Mouse (Mus musculus) intestine, postnatal 0 days (tissue): ENCODE measurements around the gene Ptpn11. TPM values are rescaled to one million over a fixed set of nuclear protein-coding genes. Genes with fewer than 3 reads are reported as not detected.

ENCODE experiments used
- ATAC-seq: fragments of 200-750 bp; cut with Nextera tagmentation; 2 replicates; pipeline ENCODE4 v1.8.0; 2017; ENCODE audit warnings: mild to moderate bottlenecking, moderate TSS enrichment, moderate library complexity
- H3K27ac ChIP-seq: fragments of 300-500 bp; sonication (generic); 2 replicates; pipeline ENCODE4 v1.5.1; 2014; ENCODE audit warnings: mild to moderate bottlenecking, low read depth, low read length, moderate library complexity
- H3K27me3 ChIP-seq: fragments of 300-500 bp; sonication (generic); replicated peaks from 2 replicates; pipeline ENCODE4 v1.6.1; 2014; ENCODE audit warnings: low read length, mixed read lengths; ENCODE audit not compliant: control insufficient read depth, insufficient read depth
- H3K36me3 ChIP-seq: fragments of 300-500 bp; sonication (generic); 2 replicates; pipeline ENCODE4 v1.6.1; 2014; ENCODE audit warnings: mild to moderate bottlenecking, moderate library complexity; ENCODE audit not compliant: control insufficient read depth, insufficient read depth
- H3K4me1 ChIP-seq: fragments of 300-500 bp; sonication (generic); replicated peaks from 2 replicates; pipeline ENCODE4 v1.6.1; 2014; ENCODE audit warnings: antibody characterized with exemption, low read length, mixed read lengths; ENCODE audit not compliant: control insufficient read depth, insufficient read depth
- H3K4me2 ChIP-seq: fragments of 300-500 bp; sonication (generic); replicated peaks from 2 replicates; pipeline ENCODE4 v1.6.1; 2014; ENCODE audit warnings: low read depth, mild to moderate bottlenecking, moderate library complexity
- H3K4me3 ChIP-seq: fragments of 300-500 bp; sonication (generic); 2 replicates; pipeline ENCODE4 v1.5.1; 2014; ENCODE audit warnings: low read depth, low read length
- H3K9ac ChIP-seq: fragments of 300-500 bp; sonication (generic); 2 replicates; pipeline ENCODE4 v1.6.1; 2014; ENCODE audit warnings: mild to moderate bottlenecking, low read depth, low read length
- H3K9me3 ChIP-seq: fragments of 300-500 bp; sonication (generic); 2 replicates; pipeline ENCODE4 v1.6.1; 2016; ENCODE audit warnings: mixed run types; ENCODE audit not compliant: control insufficient read depth
- CTCF ChIP-seq: sonication (generic); IDR thresholded peaks from 2 replicates; pipeline ENCODE4 v1.5.1; 2016; ENCODE audit warnings: low read depth, mild to moderate bottlenecking, control low read depth, antibody characterized with exemption, moderate library complexity
- WGBS: fragments of 180-500 bp; shearing (Covaris S2); extraction: QIAGEN DNeasy Blood & Tissue Kit; methylation state at CpG from one replicate; pipeline ENCODE4 v1.1.7; 2014; 5-methylcytosine and 5-hydroxymethylcytosine counted together
- polyA plus RNA-seq: library from polyadenylated mRNA; unstranded; fragments of >200 nt; fragmentation: Nextera tagmentation; extraction: Ambion mirVana; gene quantifications from 2 replicates; pipeline ENCODE4 v1.2.1, GENCODE M21; 2015

Gene Ptpn11
- polyA plus RNA-seq, 1 experiment from 2014 or later: 14.0 TPM

GRCm38 (mm10) chr5:121216126-121216446, 24.9 kb upstream of the Ptpn11 start:
- H3K27ac ChIP-seq: peak overlapping the region; percentile 21; the same call in 1 of the 2 replicates
- H3K36me3 ChIP-seq: peaks cover 14% of the 10 kb centered on the region
- H3K4me1 ChIP-seq: no peaks in the 10 kb centered on the region
- H3K4me2 ChIP-seq: no peak overlapping the region
- no peak overlapping the region for H3K4me3 ChIP-seq
- H3K9ac ChIP-seq: no peak overlapping the region
- no peaks in the 10 kb centered on the region for H3K9me3 ChIP-seq
- ATAC-seq: no peak
- WGBS: 56% methylated on average over 12 of the region's 12 CpGs
- TF ChIP-seq CTCF: no peak
- no peaks in the 10 kb centered on the region for H3K27me3 ChIP-seq

GRCm38 (mm10) chr5:121215380-121216125, 24.4 kb upstream of the Ptpn11 start:
- peaks cover 19% of the 10 kb centered on the region for H3K36me3 ChIP-seq
- H3K27ac ChIP-seq: peak overlapping the region; percentile 21; the same call in 1 of the 2 replicates
- H3K4me3 ChIP-seq: no peak overlapping the region
- 47% methylated on average over 13 of the region's 13 CpGs for WGBS
- no peak overlapping the region for H3K4me2 ChIP-seq
- H3K27me3 ChIP-seq: no peaks in the 10 kb centered on the region
- H3K9me3 ChIP-seq: no peaks in the 10 kb centered on the region
- no peaks in the 10 kb centered on the region for H3K4me1 ChIP-seq
- no peak overlapping the region for H3K9ac ChIP-seq
- no peak for ATAC-seq
- peak; percentile 96 for TF ChIP-seq CTCF

DNA sequence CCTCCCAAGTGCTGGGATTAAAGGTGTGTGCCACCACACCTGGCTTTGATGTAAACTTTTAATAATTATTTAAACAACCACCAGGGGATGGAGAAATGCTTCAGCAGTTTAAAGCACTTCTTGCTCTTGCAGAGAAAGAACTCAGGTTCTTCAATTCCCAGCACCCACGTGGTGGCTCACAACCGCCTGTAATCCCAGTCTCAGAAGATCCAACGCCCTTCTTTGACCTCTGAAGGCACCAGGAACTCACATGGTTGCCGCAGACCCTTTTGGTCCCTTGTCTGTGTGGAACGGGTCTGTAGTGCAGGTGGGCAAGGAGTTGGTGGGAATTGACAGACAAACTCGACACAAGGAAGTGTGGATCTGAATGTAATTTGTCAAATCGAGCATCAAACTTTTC, 23.5 kb upstream of the Ptpn11 start:
- H3K4me1 ChIP-seq: no peaks in the 10 kb centered on the region
- H3K4me2 ChIP-seq: no peak overlapping the region
- H3K4me3 ChIP-seq: no peak overlapping the region
- no peaks in the 10 kb centered on the region for H3K27me3 ChIP-seq
- no peak overlapping the region for H3K9ac ChIP-seq
- no peak for TF ChIP-seq CTCF
- no peak overlapping the region; the same call in 1 of the 2 replicates for H3K27ac ChIP-seq
- WGBS: 52% methylated on average over 7 of the region's 7 CpGs
- ATAC-seq: no peak
- H3K36me3 ChIP-seq: peaks cover 26% of the 10 kb centered on the region
- no peaks in the 10 kb centered on the region for H3K9me3 ChIP-seq

DNA sequence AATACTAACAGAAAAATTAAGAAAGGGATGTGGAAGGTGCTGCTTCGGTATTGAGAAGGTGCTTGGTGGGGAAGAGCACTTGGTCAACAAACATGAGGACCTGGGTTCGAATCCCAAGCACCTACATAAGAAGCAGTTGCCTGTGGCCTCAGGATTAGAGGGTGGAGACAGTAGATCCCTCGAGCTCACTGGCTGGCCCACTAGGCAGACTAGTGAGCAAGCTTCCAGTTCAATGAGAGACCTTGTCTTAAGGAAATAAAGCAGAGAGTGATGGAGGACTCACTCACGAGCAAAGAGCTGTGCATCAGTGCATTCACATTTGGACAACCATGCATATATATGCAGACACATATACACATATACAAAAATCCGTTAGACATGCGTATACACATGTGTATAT, 20.9 kb upstream of the Ptpn11 start:
- Histone ChIP-seq H3K4me1 (no peaks in the 10 kb centered on the region), H3K4me2 (no peak overlapping the region), H3K27ac (no peak overlapping the region), H3K9me3 (no peaks in the 10 kb centered on the region), H3K4me3 (no peak overlapping the region), H3K9ac (no peak overlapping the region), H3K36me3 (peaks cover 50% of the 10 kb centered on the region), H3K27me3 (no peaks in the 10 kb centered on the region)
- no peak for ATAC-seq
- no peak for TF ChIP-seq CTCF
- WGBS: 90% methylated on average over 6 of the region's 6 CpGs

DNA sequence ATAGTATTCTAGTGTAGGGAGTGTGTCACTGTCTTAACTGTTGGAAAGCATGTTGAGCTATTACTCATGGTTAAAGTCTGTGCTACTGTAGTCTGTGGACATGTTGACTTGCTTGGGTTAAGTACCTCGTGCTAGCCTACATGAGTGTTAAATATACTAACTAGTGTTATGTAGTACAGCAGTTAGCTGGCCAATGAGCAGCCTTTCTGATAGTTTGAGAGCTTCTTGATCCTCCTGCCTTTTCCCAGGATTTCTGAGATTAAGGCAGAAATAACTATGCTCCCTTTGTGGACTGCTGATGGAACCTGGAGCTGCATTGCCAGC, 19.4 kb upstream of the Ptpn11 start:
- H3K9ac ChIP-seq: no peak overlapping the region
- WGBS: 80% methylated on average over 1 of the region's 1 CpGs
- H3K27me3 ChIP-seq: no peaks in the 10 kb centered on the region
- H3K36me3 ChIP-seq: peaks cover 66% of the 10 kb centered on the region
- H3K4me3 ChIP-seq: no peak overlapping the region
- no peak for ATAC-seq
- no peak overlapping the region for H3K4me2 ChIP-seq
- H3K4me1 ChIP-seq: no peaks in the 10 kb centered on the region
- no peaks in the 10 kb centered on the region for H3K9me3 ChIP-seq
- H3K27ac ChIP-seq: no peak overlapping the region
- TF ChIP-seq CTCF: no peak

DNA sequence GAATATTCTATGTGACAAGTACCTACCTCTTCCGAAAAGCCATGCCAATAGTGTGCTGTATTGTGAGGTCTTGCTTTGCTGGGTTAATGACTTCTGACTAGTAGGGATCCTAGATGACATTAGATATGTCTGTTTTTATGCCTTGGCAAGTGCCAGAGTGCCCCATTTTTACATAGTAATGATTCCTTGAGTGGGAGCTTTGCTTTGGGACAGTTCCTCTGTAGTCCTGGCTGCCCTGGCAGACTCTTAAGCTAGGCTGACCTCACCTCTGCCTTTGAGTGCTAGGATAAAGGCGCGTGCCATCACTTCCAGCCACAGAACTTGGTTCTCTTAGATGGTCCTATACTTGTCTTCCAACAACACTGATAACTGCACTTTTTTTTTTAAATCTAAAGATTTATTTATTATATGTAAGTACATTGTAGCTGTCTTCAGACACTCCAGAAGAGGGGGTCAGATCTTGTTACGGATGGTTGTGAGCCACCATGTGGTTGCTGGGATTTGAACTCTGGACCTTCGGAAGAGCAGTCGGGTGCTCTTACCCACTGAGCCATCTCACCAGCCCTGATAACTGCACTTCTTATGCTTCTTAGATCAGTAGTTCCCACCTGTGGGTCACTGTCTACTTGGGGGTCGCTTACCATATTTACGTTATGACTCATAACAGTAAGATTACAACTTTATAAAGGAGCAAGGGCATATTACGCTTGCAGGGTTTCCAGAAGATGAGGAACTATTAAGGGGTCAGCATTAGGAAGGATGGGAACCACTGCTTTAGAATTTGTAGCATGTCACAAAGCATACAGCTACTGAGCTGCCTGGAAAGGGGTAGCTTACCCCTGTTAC, 18.8 kb upstream of the Ptpn11 start:
- no peaks in the 10 kb centered on the region for H3K27me3 ChIP-seq
- no peak overlapping the region for H3K9ac ChIP-seq
- no peak for ATAC-seq
- no peaks in the 10 kb centered on the region for H3K4me1 ChIP-seq
- H3K27ac ChIP-seq: no peak overlapping the region
- H3K4me3 ChIP-seq: no peak overlapping the region
- H3K9me3 ChIP-seq: no peaks in the 10 kb centered on the region
- no peak for TF ChIP-seq CTCF
- H3K36me3 ChIP-seq: peaks cover 67% of the 10 kb centered on the region
- no peak overlapping the region for H3K4me2 ChIP-seq
- WGBS: 80% methylated on average over 9 of the region's 9 CpGs
